Mouse (Mus musculus) lung, adult 2 months (tissue): ENCODE measurements at regions not wholly inside any gene's neighbourhood (a gene's known extent, or its start where the extent isn't known, plus 50 kb on each side); places are given as distances from the start of the nearest gene placed in this dataset.

Experiments used
- CTCF ChIP-seq: fragments of 200-500 bp; IDR thresholded peaks from 2 replicates; pipeline ENCODE4 v1.5.1; 2011; ENCODE audit warnings: mild to moderate bottlenecking, low read length, control low read depth; ENCODE audit not compliant: insufficient read depth
- POLR2A ChIP-seq: fragments of 200-500 bp; IDR thresholded peaks from 2 replicates; pipeline ENCODE4 v1.6.1; 2011; ENCODE audit warnings: low read depth, mild to moderate bottlenecking, control low read depth, low read length, borderline replicate concordance; ENCODE audit errors: extremely low read depth

DNA sequence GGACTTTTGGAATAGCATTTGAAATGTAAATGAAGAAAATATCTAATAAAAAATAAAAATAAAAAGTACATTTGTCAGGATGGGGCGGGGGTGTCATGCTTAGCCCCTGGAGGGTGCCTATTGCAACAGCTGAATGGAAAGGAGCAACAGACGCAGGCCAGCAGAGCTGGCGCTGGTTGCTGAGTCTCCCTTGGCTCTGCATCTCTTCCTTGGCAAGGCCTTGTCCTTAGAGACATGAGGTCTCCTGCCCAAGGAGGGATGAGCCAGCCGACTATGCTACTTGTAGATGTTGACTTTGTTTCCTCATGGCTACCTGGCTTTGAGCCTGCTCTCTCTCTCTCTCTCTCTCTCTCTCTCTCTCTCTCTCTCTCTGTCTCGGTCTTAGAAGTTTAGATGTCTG, 166.4 kb downstream of the Opa1 start:
- no peak for TF ChIP-seq CTCF
- no peak for TF ChIP-seq POLR2A
